Mouse (Mus musculus) kidney, postnatal 14 days (tissue): ENCODE data around the gene Olfr25.

Source experiments
- DNase-seq: peaks from one replicate; pipeline ENCODE4 v3.0.0; 2022; ENCODE audit warnings: mixed read lengths

The Olfr25 gene

GRCm38 (mm10) chr9:38328760-38329159 is at the start of gene Olfr25:
Gene Olfr25, plus strand, starts transcription at chr9:38329060.
- DNase-seq = no peak

DNA sequence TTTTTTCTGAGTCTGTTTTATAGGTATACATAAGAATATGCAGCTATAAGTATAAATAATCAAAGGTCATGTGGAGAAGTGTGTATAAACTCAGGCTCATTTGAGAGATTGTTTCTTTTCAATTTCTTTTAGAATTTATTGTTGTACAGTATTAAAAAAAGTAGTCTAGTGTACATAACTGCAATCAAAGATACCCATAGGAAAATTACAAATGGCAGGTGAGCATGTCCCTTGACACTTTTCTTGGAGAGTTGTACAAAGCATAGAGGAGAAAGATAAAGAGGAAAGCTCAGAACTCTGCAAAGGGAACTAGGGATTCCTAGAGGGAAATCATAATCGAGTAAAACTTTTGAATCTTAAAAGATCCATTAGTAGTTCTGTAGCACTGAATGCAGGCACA is 38.1 kb upstream of the Olfr25 start, which contains the start of gene Olfr896-ps1:
Gene Olfr896-ps1 (plus strand): TSS at position 301 of the 400 bp plus-strand sequence.
- no peak for DNase-seq

GRCm38 (mm10) chr9:38348111-38348510 is 19.3 kb downstream of the Olfr25 start, which contains the start of gene Olfr898:
Gene Olfr898, plus strand, starts transcription at chr9:38348411.
- no peak for DNase-seq

- no peak for DNase-seq
Observed at GRCm38 (mm10) chr9:38366596-38366995, 37.7 kb downstream of the Olfr25 start, which contains the start of gene Olfr250. Gene Olfr250, plus strand, starts transcription at chr9:38366896.

GRCm38 (mm10) chr9:38376786-38377185 is 47.9 kb downstream of the Olfr25 start, which contains the start of gene Olfr251:
Gene Olfr251, plus strand, starts transcription at chr9:38377086.
- DNase-seq = no peak
